Comparison of ENCODE assay signal across 18 mouse cellular contexts in genomic region chr11:51388892-51389340, GRCm38 (mm10).
DNase-seq lines count a peak whose midpoint lies in the region; ATAC-seq lines count a peak whose summit lies in the region.
"Had no signal": no experiment of that assay in that cellular context is flagged by ENCODE, and none has a peak within 500 bp of the region (broad histone marks: within the 10 kb centered on the region; RNA-seq: fewer than 3 reads in every experiment).

No protein-coding gene starts in this region.

- H3K4me1 ChIP-seq in kidney, embryonic 14.5 days (ENCODE audit: control insufficient read depth, insufficient read depth, low read length) = peaks cover 6% of the 10 kb centered on the region; the same call in 1 of the 2 replicates
- H3K4me1 ChIP-seq in intestine, embryonic 15.5 days (replicated peaks) = peaks cover 16% of the 10 kb centered on the region
- peaks cover 15% of the 10 kb centered on the region for H3K4me1 ChIP-seq in stomach, embryonic 14.5 days (ENCODE audit: control insufficient read depth, insufficient read depth, low read length)
- H3K4me1 ChIP-seq: megakaryocyte, embryonic 14.5 days had no signal

- WGBS in kidney, embryonic 14.5 days = 18% methylated on average over 8 of the region's 8 CpGs
- 24% methylated on average over 8 of the region's 8 CpGs for WGBS in intestine, embryonic 15.5 days
- 20% methylated on average over 8 of the region's 8 CpGs for WGBS in stomach, embryonic 14.5 days

- H3K9ac ChIP-seq in kidney, embryonic 14.5 days (ENCODE audit: low read depth, low read length) = no peak overlapping the region
- H3K9ac ChIP-seq in intestine, embryonic 15.5 days = 0 out of 2 replicates have a peak overlapping the region, but pooled peaks have one; percentile 10
- H3K9ac ChIP-seq in stomach, embryonic 14.5 days (replicated peaks; ENCODE audit: low read depth, low read length) = no peak overlapping the region

- no peak overlapping the region for H3K27ac ChIP-seq in kidney, embryonic 14.5 days (ENCODE audit: low read depth, low read length)
- H3K27ac ChIP-seq in intestine, embryonic 15.5 days = no peak overlapping the region
- peak overlapping the region; percentile 78 for H3K27ac ChIP-seq in stomach, embryonic 14.5 days (ENCODE audit: low read length)
- H3K27ac ChIP-seq: kidney, postnatal 0 days had no signal

- ATAC-seq in kidney, embryonic 14.5 days (ENCODE audit: low FRiP score, low TSS enrichment) = 0 out of 2 replicates have a peak, but pooled peaks have one; percentile 50
- peak; percentile 81 for ATAC-seq in intestine, embryonic 15.5 days
- ATAC-seq in stomach, embryonic 14.5 days (ENCODE audit: insufficient number of reproducible peaks, insufficient read depth, low FRiP score, low read depth) = peak; percentile 68; the same call in 1 of the 2 replicates
- ATAC-seq: forebrain, embryonic 16.5 days; hindbrain, embryonic 16.5 days had no signal

- H3K9me3 ChIP-seq in kidney, embryonic 14.5 days (ENCODE audit: control insufficient read depth, low read length) = no peaks in the 10 kb centered on the region
- H3K9me3 ChIP-seq in intestine, embryonic 15.5 days = no peaks in the 10 kb centered on the region
- H3K9me3 ChIP-seq in stomach, embryonic 14.5 days (ENCODE audit: control insufficient read depth, low read depth, low read length) = no peaks in the 10 kb centered on the region

- H3K27me3 ChIP-seq in kidney, embryonic 14.5 days (ENCODE audit: control insufficient read depth, insufficient read depth, low read length) = no peaks in the 10 kb centered on the region
- H3K27me3 ChIP-seq in intestine, embryonic 15.5 days (replicated peaks) = no peaks in the 10 kb centered on the region
- H3K27me3 ChIP-seq in stomach, embryonic 14.5 days (ENCODE audit: control insufficient read depth, insufficient read depth, low read length) = no peaks in the 10 kb centered on the region

- no peak overlapping the region for H3K4me2 ChIP-seq in kidney, embryonic 14.5 days (replicated peaks; ENCODE audit: low read depth, low read length)
- H3K4me2 ChIP-seq in intestine, embryonic 15.5 days (replicated peaks) = peak overlapping the region; percentile 19; the same call in 1 of the 2 replicates
- 0 out of 2 replicates have a peak overlapping the region, but pooled peaks have one; percentile 1 for H3K4me2 ChIP-seq in stomach, embryonic 14.5 days (replicated peaks; ENCODE audit: low read depth, low read length)

- no peak for DNase-seq in kidney, adult 9 months
- peak; percentile 29 for DNase-seq in embryo, embryonic 9.5 days (ENCODE audit: extremely low spot score)
- DNase-seq in layer of hippocampus, adult 8-10 months (ENCODE audit: low spot score in 2 of 2) = no peak
- no peak for DNase-seq in left cerebral cortex, adult 11 months (ENCODE audit: low spot score)
- no peak for DNase-seq in ovary, adult 18-20 months (ENCODE audit: low spot score)
- DNase-seq: adrenal gland, postnatal 14 days; cerebellum, postnatal 10 days; gastrocnemius, postnatal 25 days; left cerebral cortex, postnatal 4 days; right cerebral cortex, postnatal 4 days had no signal

- no peak overlapping the region for H3K4me3 ChIP-seq in kidney, embryonic 14.5 days (ENCODE audit: low read length)
- H3K4me3 ChIP-seq in intestine, embryonic 15.5 days (replicated peaks) = no peak overlapping the region
- H3K4me3 ChIP-seq in stomach, embryonic 14.5 days (ENCODE audit: low read depth, low read length) = no peak overlapping the region
- H3K4me3 ChIP-seq: megakaryocyte, embryonic 14.5 days; myocyte had no signal

- no peaks in the 10 kb centered on the region for H3K36me3 ChIP-seq in kidney, embryonic 14.5 days (ENCODE audit: control insufficient read depth, insufficient read depth, low read length)
- H3K36me3 ChIP-seq in intestine, embryonic 15.5 days = no peaks in the 10 kb centered on the region
- no peaks in the 10 kb centered on the region for H3K36me3 ChIP-seq in stomach, embryonic 14.5 days (ENCODE audit: control insufficient read depth, insufficient read depth, low read length)
